Mouse (Mus musculus) lung, postnatal 0 days (tissue): ENCODE data around the gene Nell1. TPM values are rescaled to one million over a fixed set of nuclear protein-coding genes. Genes with fewer than 3 reads are reported as not detected.
"Not testable (repeated sequence)": the region's sequence is repeated elsewhere in the genome, so short reads cannot be mapped to it uniquely, and the experiment has no call there.

ENCODE experiments used
- ATAC-seq: fragments of 200-750 bp; cut with Nextera tagmentation; 2 replicates; pipeline ENCODE4 v1.8.0; 2017; ENCODE audit warnings: moderate library complexity
- DNase-seq: peaks from one replicate; pipeline ENCODE4 v3.0.0-alpha.2; 2016; ENCODE audit warnings: low spot score
- H3K27ac ChIP-seq: fragments of 300-500 bp; sonication (generic); 2 replicates; pipeline ENCODE4 v1.5.1; 2014; ENCODE audit warnings: antibody characterized with exemption, mild to moderate bottlenecking, low read length, mixed read lengths
- H3K27me3 ChIP-seq: fragments of 300-500 bp; sonication (generic); replicated peaks from 2 replicates; pipeline ENCODE4 v1.6.1; 2014; ENCODE audit warnings: low read length, mixed read lengths; ENCODE audit not compliant: insufficient read depth
- H3K36me3 ChIP-seq: fragments of 300-500 bp; sonication (generic); 2 replicates; pipeline ENCODE4 v1.6.1; 2014; ENCODE audit warnings: low read length, mixed read lengths; ENCODE audit not compliant: insufficient read depth
- H3K4me1 ChIP-seq: fragments of 300-500 bp; sonication (generic); 2 replicates; pipeline ENCODE4 v1.6.1; 2014; ENCODE audit warnings: antibody characterized with exemption, low read depth, low read length, mixed read lengths; ENCODE audit not compliant: insufficient read depth
- H3K4me2 ChIP-seq: fragments of 300-500 bp; sonication (generic); replicated peaks from 2 replicates; pipeline ENCODE4 v1.6.1; 2014; ENCODE audit warnings: low read depth, mild to moderate bottlenecking, low read length, moderate library complexity, mixed read lengths
- H3K4me3 ChIP-seq: fragments of 300-500 bp; sonication (generic); 2 replicates; pipeline ENCODE4 v1.5.1; 2014; ENCODE audit warnings: low read depth, low read length
- H3K9ac ChIP-seq: fragments of 300-500 bp; sonication (generic); replicated peaks from 2 replicates; pipeline ENCODE4 v1.6.1; 2014; ENCODE audit warnings: low read depth, mild to moderate bottlenecking
- H3K9me3 ChIP-seq: fragments of 300-500 bp; sonication (generic); 2 replicates; pipeline ENCODE4 v1.6.1; 2016; ENCODE audit warnings: low read length, mixed read lengths
- CTCF ChIP-seq: IDR thresholded peaks from 2 replicates; pipeline ENCODE4 v1.5.1; 2016; ENCODE audit warnings: antibody characterized with exemption, mild to moderate bottlenecking
- EP300 ChIP-seq: IDR thresholded peaks from 2 replicates; pipeline ENCODE4 v1.6.1; 2016; ENCODE audit warnings: antibody characterized with exemption, mild to moderate bottlenecking, control low read depth
- WGBS: fragments of 180-500 bp; shearing (Covaris S2); extraction: QIAGEN DNeasy Blood & Tissue Kit; methylation state at CpG from one replicate; pipeline ENCODE4 v1.1.7; 2014; 5-methylcytosine and 5-hydroxymethylcytosine counted together
- polyA plus RNA-seq: library from polyadenylated mRNA; unstranded; fragments of >200 nt; fragmentation: Nextera tagmentation; extraction: Ambion mirVana; gene quantifications from 2 replicates; pipeline ENCODE4 v1.2.1, GENCODE M21; 2015

Nell1 gene
- polyA plus RNA-seq = 2.7 and 3.2 TPM in 2 replicates

DNA sequence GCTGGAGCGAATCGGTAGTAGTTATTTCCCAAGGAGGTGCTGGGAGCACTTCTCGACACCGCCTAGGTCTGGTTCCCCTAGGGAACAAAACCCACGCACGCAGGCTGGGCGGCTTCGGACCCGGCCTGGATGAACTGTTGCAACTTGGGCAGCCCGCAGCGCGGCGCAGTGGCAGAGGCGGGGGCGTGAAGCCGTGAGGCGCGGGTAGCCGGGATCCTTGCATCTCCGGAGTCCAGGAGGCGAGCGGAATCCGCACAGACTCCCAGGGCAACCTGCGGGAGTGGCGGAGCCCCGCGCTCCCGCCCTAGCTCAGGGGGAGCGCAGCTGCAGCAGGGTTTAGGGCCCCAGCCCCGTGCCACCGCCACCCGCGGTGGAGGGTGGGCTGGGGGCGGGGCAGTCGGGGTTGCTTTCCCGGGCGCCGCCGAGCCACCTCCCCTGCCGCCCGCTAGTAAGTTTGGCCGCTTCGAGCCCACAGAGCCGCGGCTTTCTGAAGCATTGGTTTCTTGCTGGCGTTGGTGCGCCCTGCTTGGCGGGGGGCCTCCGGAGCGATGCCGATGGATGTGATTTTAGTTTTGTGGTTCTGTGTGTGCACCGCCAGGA lies at the start of gene Nell1:
Nell1 (plus strand) TSS at position 24 of the 600 bp plus-strand sequence.
- ATAC-seq = no peak
- H3K9ac ChIP-seq = no peak within 1 kb of the TSS
- WGBS = under 1% methylated on average over 43 of the region's 52 CpGs
- H3K4me2 ChIP-seq = peak within 1 kb of the TSS; percentile 72
- DNase-seq = no peak
- H3K4me3 ChIP-seq = peak within 1 kb of the TSS; percentile 39
- no peaks in the 10 kb centered on the region for H3K9me3 ChIP-seq
- no peaks in the 10 kb centered on the region for H3K4me1 ChIP-seq
- H3K27me3 ChIP-seq = peaks cover 23% of the 10 kb centered on the region; the same call in 1 of the 2 replicates
- H3K27ac ChIP-seq = no peak within 1 kb of the TSS
- TF ChIP-seq CTCF = no peak
- no peak for TF ChIP-seq EP300
- no peaks in the 10 kb centered on the region for H3K36me3 ChIP-seq

DNA sequence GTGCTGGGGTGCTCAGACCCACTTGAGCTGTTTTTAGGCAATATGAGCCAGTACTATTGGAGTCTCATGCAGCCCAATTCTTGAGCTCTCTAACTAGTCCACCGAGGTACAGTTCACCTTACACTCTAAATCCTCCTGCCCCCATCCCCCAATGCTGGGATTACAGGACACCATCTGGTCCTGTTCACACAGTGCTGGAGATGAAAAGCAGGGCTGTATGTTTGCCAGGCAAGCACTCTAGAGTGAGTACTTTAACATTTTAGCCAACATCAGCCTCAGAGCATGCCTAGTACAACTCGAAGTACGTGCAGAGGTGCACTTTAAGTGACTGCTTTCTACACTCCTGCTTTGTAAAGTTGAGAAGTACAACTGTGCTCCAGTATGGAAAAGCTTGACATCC lies 46.1 kb upstream of the Nell1 start:
- no peak overlapping the region for H3K27ac ChIP-seq
- WGBS = 45% methylated on average over 3 of the region's 3 CpGs

DNA sequence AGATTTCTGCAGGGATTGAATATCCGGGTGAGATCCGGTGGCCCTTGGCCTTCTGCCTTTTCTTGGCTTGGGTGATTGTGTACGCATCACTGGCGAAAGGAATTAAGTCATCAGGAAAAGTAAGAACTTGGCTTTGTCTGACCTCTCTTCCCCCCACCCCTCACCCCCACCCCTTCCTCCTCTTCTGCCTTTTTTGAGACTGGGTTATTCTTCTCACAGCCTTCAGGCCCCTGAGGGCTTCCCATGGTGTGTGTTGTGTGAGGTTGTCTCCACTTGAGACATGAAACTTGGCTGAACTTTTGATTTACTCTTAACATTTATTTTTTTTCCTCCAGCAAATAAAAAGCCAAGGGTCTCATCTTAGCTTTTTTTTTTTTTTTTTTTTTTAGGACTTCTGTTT lies 44.7 kb upstream of the Nell1 start:
- H3K4me1 ChIP-seq = no peaks in the 10 kb centered on the region
- TF ChIP-seq CTCF (no peak), EP300 (no peak)
- ATAC-seq = no peak

More for the DNA sequence above, 46.1 kb upstream of the Nell1 start:
- Histone ChIP-seq H3K9me3 (no peaks in the 10 kb centered on the region), H3K27me3 (no peaks in the 10 kb centered on the region), H3K4me1 (no peaks in the 10 kb centered on the region), H3K4me2 (no peak overlapping the region), H3K9ac (no peak overlapping the region), H3K4me3 (no peak overlapping the region), H3K36me3 (no peaks in the 10 kb centered on the region)
- peak; percentile 52 for ATAC-seq
- DNase-seq = no peak
- TF ChIP-seq CTCF = no peak
- TF ChIP-seq EP300 = no peak

DNA sequence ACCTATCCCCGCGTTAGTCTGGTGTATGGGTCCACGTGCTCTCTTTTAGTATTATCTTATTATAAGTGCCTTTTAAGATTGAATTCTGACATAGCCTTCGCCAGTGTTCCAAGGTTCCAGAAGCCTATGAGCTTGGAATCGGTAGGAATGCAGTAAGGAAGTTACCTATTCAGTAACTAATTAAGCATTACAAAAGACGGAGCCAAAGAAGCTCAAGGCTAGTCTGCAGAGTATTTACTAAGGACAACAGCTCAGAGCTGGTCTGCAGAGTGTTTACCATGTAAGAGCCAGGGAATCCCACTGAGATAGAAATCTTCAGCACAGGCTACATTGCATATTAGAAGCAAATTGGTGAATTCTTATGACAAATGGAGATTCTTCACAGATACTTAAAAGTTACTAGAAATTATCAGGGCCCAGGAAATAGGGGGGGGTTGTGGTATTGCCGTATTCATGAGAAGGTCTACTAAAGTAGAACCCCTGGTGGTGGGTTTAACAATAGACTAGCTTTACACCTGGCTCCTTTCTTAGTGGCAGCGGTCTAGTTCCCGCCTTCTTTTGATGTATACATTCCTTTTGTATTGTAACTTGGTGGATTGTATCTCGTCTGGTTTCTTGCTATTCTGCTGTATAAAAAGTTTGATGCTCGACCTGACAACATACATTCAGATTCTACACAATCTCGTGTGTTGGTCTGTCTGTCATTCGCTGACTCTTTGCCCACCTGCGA lies 41.1 kb upstream of the Nell1 start:
- not testable (repeated sequence) for H3K4me1 ChIP-seq, H3K4me2 ChIP-seq, H3K9ac ChIP-seq, H3K27me3 ChIP-seq, H3K27ac ChIP-seq, DNase-seq, H3K9me3 ChIP-seq, H3K36me3 ChIP-seq, H3K4me3 ChIP-seq, ATAC-seq
- 77% methylated on average over 14 of the region's 14 CpGs for WGBS

More for the DNA sequence above, 44.7 kb upstream of the Nell1 start:
- H3K36me3 ChIP-seq = no peaks in the 10 kb centered on the region
- no peaks in the 10 kb centered on the region for H3K9me3 ChIP-seq
- no peaks in the 10 kb centered on the region for H3K27me3 ChIP-seq
- no peak for DNase-seq
- H3K9ac ChIP-seq = no peak overlapping the region
- no peak overlapping the region for H3K4me2 ChIP-seq
- no peak overlapping the region for H3K4me3 ChIP-seq
- 62% methylated on average over 4 of the region's 4 CpGs for WGBS
- H3K27ac ChIP-seq = no peak overlapping the region

DNA sequence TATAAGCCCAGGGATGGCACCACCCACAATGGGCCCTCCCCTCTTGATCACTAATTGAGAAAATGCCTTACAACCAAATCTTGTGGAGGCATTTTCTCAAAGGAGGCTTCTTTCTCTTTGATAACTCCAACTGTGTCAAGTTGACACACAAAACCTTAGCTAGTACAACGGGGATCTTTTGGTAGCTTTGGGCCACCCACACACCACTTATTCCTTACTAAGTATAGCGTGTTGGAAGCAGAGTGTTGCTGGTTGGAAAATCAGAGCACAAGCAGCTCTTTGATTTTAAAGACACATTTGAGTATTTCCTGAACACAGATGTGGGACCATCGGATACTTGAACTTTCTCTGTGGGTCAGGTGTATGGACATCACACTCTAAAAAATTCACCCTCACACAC lies 37.8 kb upstream of the Nell1 start:
- Histone ChIP-seq H3K4me2 (no peak overlapping the region), H3K4me3 (no peak overlapping the region), H3K4me1 (no peaks in the 10 kb centered on the region), H3K9me3 (no peaks in the 10 kb centered on the region), H3K27me3 (no peaks in the 10 kb centered on the region), H3K9ac (no peak overlapping the region), H3K36me3 (no peaks in the 10 kb centered on the region), H3K27ac (no peak overlapping the region)
- no peak for DNase-seq
- TF ChIP-seq CTCF (no peak), EP300 (no peak)
- ATAC-seq = no peak
- WGBS = 74% methylated on average over 3 of the region's 3 CpGs

DNA sequence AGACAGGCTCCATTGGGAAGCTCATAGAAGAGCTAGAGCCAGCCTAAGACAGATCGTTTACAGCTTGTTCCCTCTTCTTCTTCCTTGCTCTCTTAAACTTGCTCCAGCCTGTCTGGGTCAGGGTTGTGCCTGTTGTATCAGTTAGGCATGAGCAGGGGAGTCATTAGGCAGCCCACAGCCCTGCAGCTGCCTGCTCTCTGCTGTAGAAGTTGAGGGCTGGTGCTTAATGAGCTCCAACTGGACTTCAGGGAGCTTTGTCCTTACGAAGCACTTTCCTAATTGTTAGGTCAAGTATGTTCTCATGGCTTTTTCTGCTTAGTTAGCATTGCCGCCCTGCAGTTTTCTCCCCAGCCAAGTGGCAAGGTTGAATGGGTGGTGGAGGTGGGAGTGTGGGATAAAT lies 32.6 kb upstream of the Nell1 start:
- Histone ChIP-seq H3K27ac (no peak overlapping the region), H3K36me3 (no peaks in the 10 kb centered on the region), H3K9me3 (no peaks in the 10 kb centered on the region), H3K4me1 (no peaks in the 10 kb centered on the region), H3K4me3 (no peak overlapping the region), H3K27me3 (no peaks in the 10 kb centered on the region), H3K4me2 (no peak overlapping the region), H3K9ac (no peak overlapping the region)
- 52% methylated on average over 3 of the region's 3 CpGs for WGBS
- no peak for ATAC-seq
- no peak for TF ChIP-seq EP300
- DNase-seq = no peak
